Mouse (Mus musculus) retina, adult 2 months (tissue): Measurements from ENCODE around the gene Iqsec3.

ENCODE experiments used
- DNase-seq: peaks from one replicate; pipeline ENCODE4 v3.0.0-alpha.2; 2012; ENCODE audit warnings: low read depth, low spot score

Gene Iqsec3

GRCm38 (mm10) chr6:121454549-121455494 lies 18.7 kb downstream of the Iqsec3 start:
- no peak for DNase-seq

GRCm38 (mm10) chr6:121453776-121454175 lies 19.7 kb downstream of the Iqsec3 start:
- no peak for DNase-seq

GRCm38 (mm10) chr6:121451703-121452102 lies 21.8 kb downstream of the Iqsec3 start:
- no peak for DNase-seq

GRCm38 (mm10) chr6:121440696-121441220 lies 32.7 kb downstream of the Iqsec3 start:
- DNase-seq, result no peak

- DNase-seq, result no peak
Observed at GRCm38 (mm10) chr6:121424830-121425229, 48.6 kb downstream of the Iqsec3 start.

GRCm38 (mm10) chr6:121424403-121424802 lies 49.1 kb downstream of the Iqsec3 start:
- DNase-seq, result no peak

GRCm38 (mm10) chr6:121412558-121413297 lies 60.8 kb downstream of the Iqsec3 start:
- DNase-seq, result no peak

GRCm38 (mm10) chr6:121407571-121408011 lies 65.9 kb downstream of the Iqsec3 start:
- DNase-seq, result no peak

GRCm38 (mm10) chr6:121405311-121405710 lies 68.2 kb downstream of the Iqsec3 start:
- DNase-seq, result no peak

GRCm38 (mm10) chr6:121402661-121403244 lies 70.7 kb downstream of the Iqsec3 start:
- no peak for DNase-seq

- no peak for DNase-seq
Observed at GRCm38 (mm10) chr6:121401826-121402660, 71.4 kb downstream of the Iqsec3 start.

- DNase-seq, result no peak
Observed at GRCm38 (mm10) chr6:121401140-121401539, 72.3 kb downstream of the Iqsec3 start.

GRCm38 (mm10) chr6:121392610-121393252 lies 80.7 kb downstream of the Iqsec3 start:
- DNase-seq, result no peak

GRCm38 (mm10) chr6:121385397-121385796 lies 88.1 kb downstream of the Iqsec3 start:
- DNase-seq, result no peak

GRCm38 (mm10) chr6:121382071-121382470 lies 91.4 kb downstream of the Iqsec3 start:
- DNase-seq, result no peak

GRCm38 (mm10) chr6:121380576-121380975 lies 92.9 kb downstream of the Iqsec3 start:
- no peak for DNase-seq

GRCm38 (mm10) chr6:121378256-121378655 lies 95.2 kb downstream of the Iqsec3 start:
- no peak for DNase-seq

- no peak for DNase-seq
Observed at GRCm38 (mm10) chr6:121376159-121376558, 97.3 kb downstream of the Iqsec3 start.

- DNase-seq, result no peak
Observed at GRCm38 (mm10) chr6:121371197-121371980, 102.1 kb downstream of the Iqsec3 start.

- DNase-seq, result no peak
Observed at GRCm38 (mm10) chr6:121367099-121367498, 106.4 kb downstream of the Iqsec3 start.
